Mouse (Mus musculus): ENCODE data around the gene Prkce. TPM values are rescaled to one million over a fixed set of nuclear protein-coding genes. Genes with fewer than 3 reads are reported as not detected.

Prkce gene
- total and polyA plus RNA-seq, 2 experiments from 2014 or later = 91.3 to 94.3 TPM

DNA sequence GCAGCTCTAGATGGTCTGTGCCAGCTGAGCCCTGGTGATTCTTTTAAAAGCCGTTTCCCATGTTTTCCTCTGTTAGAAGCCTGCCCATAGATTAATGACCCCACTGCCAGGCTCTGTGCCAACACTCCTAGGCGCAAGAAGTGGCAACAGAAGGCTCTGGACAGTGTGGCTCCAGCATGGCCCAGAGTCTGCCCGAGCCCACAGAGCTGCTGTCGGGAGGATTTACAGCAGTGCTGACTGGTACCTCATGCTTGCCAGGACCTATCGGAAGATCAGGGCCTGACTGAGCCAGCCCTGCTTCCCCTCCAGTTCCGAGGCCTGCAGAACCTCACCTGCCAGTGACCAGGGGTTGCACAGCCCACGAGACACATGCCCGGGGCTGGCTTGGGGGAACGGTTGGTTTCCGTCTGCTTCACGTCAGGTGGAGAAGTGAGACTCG is 64.2 kb downstream of the Prkce start:
- H3K4me1 ChIP-seq (ENCODE audit: insufficient read depth) = peaks cover 17% of the 10 kb centered on the region
- H3K9me3 ChIP-seq (ENCODE audit: low read length) = no peaks in the 10 kb centered on the region
- no peak overlapping the region for H3K9ac ChIP-seq
- TF ChIP-seq CTCF (IDR thresholded peaks at IDR 0.05; ENCODE audit: low read depth) = no peak
- no peaks in the 10 kb centered on the region for H3K36me3 ChIP-seq (ENCODE audit: insufficient read depth)
- WGBS = 57% methylated on average over 12 of the region's 12 CpGs
- peak; percentile 44 for DNase-seq
- H3K4me3 ChIP-seq (ENCODE audit: low read depth, low read length) = no peak overlapping the region
- H3K27ac ChIP-seq (ENCODE audit: low read depth, low read length) = peak overlapping the region; percentile 21; the same call in 1 of the 2 replicates
- no peaks in the 10 kb centered on the region for H3K27me3 ChIP-seq (ENCODE audit: insufficient read depth, low read length)
- H3K4me2 ChIP-seq (ENCODE audit: low read depth) = no peak overlapping the region
- peak; percentile 47 for ATAC-seq

DNA sequence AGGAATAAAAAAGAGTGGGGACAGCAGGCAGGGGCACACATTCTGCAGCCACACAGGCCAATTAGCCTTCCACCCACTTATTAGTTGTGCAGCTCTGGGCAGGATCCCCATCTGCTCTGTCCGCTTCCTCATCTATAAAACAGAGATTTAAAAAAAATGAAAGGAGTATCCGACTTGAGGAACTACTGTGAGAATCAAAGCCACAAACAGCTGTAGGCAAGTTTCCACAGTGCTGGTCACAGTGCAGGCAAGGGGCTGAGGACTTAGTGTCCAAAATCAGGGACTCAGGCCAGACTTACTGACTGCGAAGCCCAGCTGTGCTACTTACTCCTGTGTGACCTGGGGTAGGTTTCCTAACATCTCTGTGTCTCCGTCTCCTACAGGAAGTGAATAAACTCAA is 64.7 kb downstream of the Prkce start:
- no peak for DNase-seq
- H3K4me3 ChIP-seq (ENCODE audit: low read depth, low read length) = no peak overlapping the region
- H3K4me2 ChIP-seq (ENCODE audit: low read depth) = no peak overlapping the region
- no peak for ATAC-seq
- H3K4me1 ChIP-seq (ENCODE audit: insufficient read depth) = peaks cover 21% of the 10 kb centered on the region
- peak overlapping the region; percentile 21; the same call in 1 of the 2 replicates for H3K27ac ChIP-seq (ENCODE audit: low read depth, low read length)
- H3K9me3 ChIP-seq (ENCODE audit: low read length) = no peaks in the 10 kb centered on the region
- no peaks in the 10 kb centered on the region for H3K27me3 ChIP-seq (ENCODE audit: insufficient read depth, low read length)
- no peak for TF ChIP-seq CTCF (IDR thresholded peaks at IDR 0.05; ENCODE audit: low read depth)
- H3K36me3 ChIP-seq (ENCODE audit: insufficient read depth) = no peaks in the 10 kb centered on the region
- no peak overlapping the region for H3K9ac ChIP-seq
- WGBS = 72% methylated on average over 4 of the region's 4 CpGs

DNA sequence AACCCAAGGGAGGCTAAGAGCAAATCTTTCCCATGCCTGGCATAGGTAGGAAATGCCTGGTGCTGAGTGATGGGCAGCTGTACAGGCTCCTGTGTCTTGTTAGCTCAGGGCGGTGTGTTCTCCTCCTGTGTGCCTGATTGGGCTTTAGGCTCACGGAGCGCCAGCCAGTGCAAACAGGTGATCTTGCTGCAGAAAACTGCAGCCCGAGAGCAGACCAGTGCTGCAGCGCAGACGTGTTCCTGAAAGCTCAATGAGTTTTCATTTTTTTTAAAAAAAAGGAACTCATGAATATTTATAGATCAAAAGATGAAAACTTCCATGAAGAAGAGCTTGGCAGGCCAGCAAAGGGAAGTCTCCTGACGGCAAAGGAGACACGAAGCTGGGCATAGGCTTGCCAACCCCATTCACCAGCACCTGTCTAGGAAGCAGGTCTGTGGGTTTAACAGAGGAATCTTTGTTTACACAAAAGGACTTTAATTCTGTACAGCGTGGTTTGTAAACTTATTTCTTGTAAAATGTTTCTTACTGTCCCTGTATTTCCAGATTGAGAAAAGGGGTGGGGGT is 67.1 kb downstream of the Prkce start:
- WGBS = 27% methylated on average over 9 of the region's 9 CpGs
- peaks cover 21% of the 10 kb centered on the region for H3K4me1 ChIP-seq (ENCODE audit: insufficient read depth)
- no peak overlapping the region for H3K4me2 ChIP-seq (ENCODE audit: low read depth)
- no peaks in the 10 kb centered on the region for H3K9me3 ChIP-seq (ENCODE audit: low read length)
- H3K4me3 ChIP-seq (ENCODE audit: low read depth, low read length) = no peak overlapping the region
- H3K27me3 ChIP-seq (ENCODE audit: insufficient read depth, low read length) = no peaks in the 10 kb centered on the region
- ATAC-seq (peak; percentile 68), DNase-seq (peak; percentile 56)
- TF ChIP-seq CTCF (IDR thresholded peaks at IDR 0.05; ENCODE audit: low read depth) = no peak
- H3K27ac ChIP-seq (ENCODE audit: low read depth, low read length) = peak overlapping the region; percentile 47; the same call in 1 of the 2 replicates
- H3K9ac ChIP-seq = 0 out of 2 replicates have a peak overlapping the region, but pooled peaks have one; percentile 10
- H3K36me3 ChIP-seq (ENCODE audit: insufficient read depth) = no peaks in the 10 kb centered on the region

DNA sequence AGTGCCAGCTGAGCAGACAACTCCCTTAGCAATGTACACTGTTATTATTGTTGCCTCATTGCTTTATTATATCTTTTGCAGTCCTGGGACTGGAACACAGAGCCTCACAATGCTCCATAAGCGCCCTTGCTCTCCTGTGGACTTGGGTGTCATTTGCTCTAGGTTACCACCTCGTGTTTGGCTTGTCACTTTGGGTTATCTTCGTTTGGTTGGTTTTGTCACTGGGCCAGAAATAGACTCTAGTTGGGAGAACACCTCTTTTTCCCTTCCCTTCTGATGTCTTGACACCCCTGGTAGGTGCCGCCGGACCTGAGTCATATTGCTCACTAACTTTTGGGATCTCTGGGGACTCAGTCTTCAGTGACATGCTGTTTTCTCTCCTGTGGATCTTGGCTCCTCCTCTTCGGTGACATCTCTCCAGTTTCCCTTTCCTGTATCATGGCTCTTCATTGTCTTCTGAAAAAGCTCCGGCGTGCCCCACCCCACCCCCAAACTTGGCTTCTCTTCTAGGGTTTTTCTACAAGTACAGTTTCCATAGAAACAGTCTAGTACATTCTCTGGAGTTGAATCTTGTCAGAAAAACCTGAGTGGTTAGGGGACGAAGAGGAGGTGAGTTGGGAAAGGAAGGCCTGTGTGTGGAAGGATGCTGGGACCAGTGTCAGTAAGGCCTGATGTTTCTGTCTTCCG is 68.6 kb downstream of the Prkce start:
- DNase-seq = peak; percentile 57
- Histone ChIP-seq H3K4me2 (ENCODE audit: low read depth) (no peak overlapping the region), H3K9me3 (ENCODE audit: low read length) (no peaks in the 10 kb centered on the region), H3K9ac (no peak overlapping the region), H3K27me3 (ENCODE audit: insufficient read depth, low read length) (no peaks in the 10 kb centered on the region), H3K36me3 (ENCODE audit: insufficient read depth) (no peaks in the 10 kb centered on the region), H3K4me3 (ENCODE audit: low read depth, low read length) (no peak overlapping the region), H3K27ac (ENCODE audit: low read depth, low read length) (peak overlapping the region; percentile 3; the same call in 1 of the 2 replicates), H3K4me1 (ENCODE audit: insufficient read depth) (peaks cover 21% of the 10 kb centered on the region)
- WGBS = 70% methylated on average over 10 of the region's 10 CpGs
- no peak for TF ChIP-seq CTCF (IDR thresholded peaks at IDR 0.05; ENCODE audit: low read depth)
- ATAC-seq = peak; percentile 50; the same call in 1 of the 2 replicates

DNA sequence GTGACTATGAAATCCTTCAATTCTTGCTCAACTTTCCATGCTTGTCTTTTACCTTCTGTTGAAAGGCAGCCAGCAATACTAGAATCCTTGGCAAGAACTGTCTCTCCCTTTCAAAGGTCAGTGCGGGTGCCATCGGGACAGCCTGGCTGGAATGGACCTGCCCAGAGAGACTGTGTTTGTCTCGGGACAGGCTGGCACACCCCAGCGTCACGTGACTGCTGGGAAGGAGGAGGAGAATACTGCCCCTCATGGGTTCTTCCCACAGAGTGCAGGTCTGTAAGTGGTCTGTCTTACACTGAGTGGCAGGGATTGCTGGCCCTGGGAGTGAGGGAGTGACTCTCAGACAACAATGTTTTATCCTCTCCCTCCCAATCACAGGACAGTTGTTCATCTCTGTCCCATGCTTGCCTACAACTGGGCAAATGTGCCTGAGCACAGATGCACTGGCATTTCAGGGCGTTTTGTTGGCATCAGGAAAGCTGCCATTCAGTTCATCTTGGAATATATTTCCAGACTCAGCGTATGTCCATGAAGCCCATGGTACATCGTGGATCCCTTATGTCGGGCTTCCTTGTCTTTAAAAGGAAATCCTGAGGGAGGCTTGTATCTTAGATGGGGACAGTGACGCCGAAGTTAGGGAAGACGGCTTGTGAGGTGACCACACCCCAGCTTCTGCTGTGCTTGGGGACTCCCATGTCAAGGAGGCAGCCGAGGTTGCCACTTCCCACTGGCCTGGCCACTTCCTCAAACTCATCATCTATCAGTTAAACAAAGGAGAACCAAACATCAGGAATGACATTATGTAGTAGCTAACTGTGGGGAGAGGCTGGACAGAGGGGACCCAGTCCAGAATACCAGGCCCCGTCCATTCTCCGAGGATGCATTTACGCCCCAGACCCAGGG is 69.5 kb downstream of the Prkce start:
- ATAC-seq = peak; percentile 56
- WGBS = 81% methylated on average over 16 of the region's 16 CpGs
- TF ChIP-seq CTCF (IDR thresholded peaks at IDR 0.05; ENCODE audit: low read depth) = no peak
- Histone ChIP-seq H3K27me3 (ENCODE audit: insufficient read depth, low read length) (no peaks in the 10 kb centered on the region), H3K9ac (no peak overlapping the region), H3K4me2 (ENCODE audit: low read depth) (no peak overlapping the region), H3K4me1 (ENCODE audit: insufficient read depth) (peaks cover 21% of the 10 kb centered on the region), H3K4me3 (ENCODE audit: low read depth, low read length) (no peak overlapping the region), H3K27ac (ENCODE audit: low read depth, low read length) (0 out of 2 replicates have a peak overlapping the region, but pooled peaks have one; percentile 3), H3K36me3 (ENCODE audit: insufficient read depth) (no peaks in the 10 kb centered on the region), H3K9me3 (ENCODE audit: low read length) (no peaks in the 10 kb centered on the region)
- DNase-seq = no peak

DNA sequence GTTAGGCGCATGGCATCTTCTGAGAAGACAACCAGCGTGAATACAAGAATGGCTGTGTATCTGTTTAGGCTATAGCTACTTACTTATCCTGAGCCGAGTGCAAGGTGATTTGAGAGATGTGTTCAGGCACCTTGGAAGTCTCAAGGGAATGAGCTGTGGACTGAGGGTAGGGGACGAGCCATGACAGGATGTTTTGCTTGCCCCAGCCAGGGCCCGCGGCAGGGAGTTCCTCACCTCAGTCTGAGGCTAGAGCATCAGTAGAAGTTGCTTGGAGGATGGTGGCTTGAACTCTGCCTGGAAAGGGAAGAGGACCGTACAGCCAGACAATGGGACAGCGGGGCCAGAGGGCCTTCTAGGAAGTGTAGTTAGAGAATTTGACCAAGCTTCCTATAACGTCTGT is 74.7 kb downstream of the Prkce start:
- no peak for ATAC-seq
- H3K4me3 ChIP-seq (ENCODE audit: low read depth, low read length) = no peak overlapping the region
- 94% methylated on average over 9 of the region's 9 CpGs for WGBS
- H3K4me2 ChIP-seq (ENCODE audit: low read depth) = no peak overlapping the region
- DNase-seq = no peak
- no peaks in the 10 kb centered on the region for H3K36me3 ChIP-seq (ENCODE audit: insufficient read depth)
- H3K4me1 ChIP-seq (ENCODE audit: insufficient read depth) = no peaks in the 10 kb centered on the region
- TF ChIP-seq CTCF (IDR thresholded peaks at IDR 0.05; ENCODE audit: low read depth) = no peak
- no peaks in the 10 kb centered on the region for H3K27me3 ChIP-seq (ENCODE audit: insufficient read depth, low read length)
- no peak overlapping the region for H3K27ac ChIP-seq (ENCODE audit: low read depth, low read length)
- no peak overlapping the region for H3K9ac ChIP-seq
- H3K9me3 ChIP-seq (ENCODE audit: low read length) = no peaks in the 10 kb centered on the region

Measured in forebrain, postnatal 0 days (tissue).